Mouse (Mus musculus) CH12.LX (cell line): ENCODE measurements around the gene Rac1.

Source experiments
- CHD1 ChIP-seq: IDR thresholded peaks from 2 replicates; pipeline ENCODE4 v1.6.1; 2012; ENCODE audit warnings: low read depth, low read length, improper control_type of control experiment, inconsistent platforms
- CTCF ChIP-seq, 2 experiments: IDR thresholded peaks in 1 of 2; conservative IDR thresholded peaks in 1 of 2; 2 replicates each; pipeline ENCODE4 v1.5.1; 2011 to 2012; ENCODE audit warnings: low read depth in 2 of 2, low read length in 2 of 2, improper control_type of control experiment in 1 of 2, inconsistent platforms in 1 of 2, mild to moderate bottlenecking in 1 of 2, moderate library complexity in 1 of 2
- HCFC1 ChIP-seq: IDR thresholded peaks from 2 replicates; pipeline ENCODE4 v1.6.1; 2012; ENCODE audit warnings: low read depth, mild to moderate bottlenecking, inconsistent platforms, low read length, improper control_type of control experiment
- MAFK ChIP-seq: IDR thresholded peaks from 2 replicates; pipeline ENCODE4 v1.6.1; 2011; ENCODE audit warnings: low read length, improper control_type of control experiment; ENCODE audit not compliant: insufficient replicate concordance
- POLR2A ChIP-seq: IDR thresholded peaks from 2 replicates; pipeline ENCODE4 v1.6.1; 2011; ENCODE audit warnings: low read depth, mild to moderate bottlenecking, improper control_type of control experiment, low read length
- SIN3A ChIP-seq: IDR thresholded peaks from 2 replicates; pipeline ENCODE4 v1.6.1; 2012; ENCODE audit warnings: low read length, improper control_type of control experiment, inconsistent platforms
- ZKSCAN1 ChIP-seq: IDR thresholded peaks from 2 replicates; pipeline ENCODE4 v1.6.1; 2012; ENCODE audit warnings: low read depth, inconsistent platforms, low read length, improper control_type of control experiment, borderline replicate concordance

DNA sequence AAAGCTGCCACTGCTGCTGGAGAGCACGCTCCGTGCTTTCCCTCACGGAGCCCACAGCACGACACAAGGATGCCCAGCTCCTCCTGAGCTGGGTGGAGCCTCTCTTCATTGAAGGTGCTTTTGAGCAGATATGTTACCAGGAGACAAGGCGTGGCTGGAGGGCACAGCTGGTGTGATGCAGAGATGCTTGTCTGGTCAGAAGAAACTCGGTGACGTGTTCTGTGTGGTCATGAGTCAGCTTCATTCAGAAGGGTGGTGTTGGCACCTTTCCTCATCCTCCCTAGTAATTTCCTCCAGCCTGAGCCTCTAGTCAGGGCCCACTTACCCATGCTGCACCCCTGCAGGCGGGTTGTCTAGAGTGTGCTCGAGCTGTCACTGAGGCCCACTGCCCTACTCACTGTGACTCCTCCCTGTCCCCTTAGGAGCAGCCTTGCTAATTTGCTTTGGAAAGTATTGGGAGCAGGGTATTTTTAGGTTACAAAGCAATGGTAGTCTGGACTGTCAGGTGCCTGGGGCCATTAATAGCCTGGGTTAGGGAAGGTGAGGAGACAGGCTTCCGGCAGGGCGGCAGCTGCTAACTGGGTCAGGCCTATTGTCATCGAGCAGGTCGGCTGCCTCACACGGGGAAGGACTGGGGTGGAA lies 33.8 kb upstream of the Rac1 start:
- TF ChIP-seq MAFK: no peak
- TF ChIP-seq HCFC1: no peak
- TF ChIP-seq POLR2A: no peak
- TF ChIP-seq CHD1: no peak
- TF ChIP-seq CTCF (conservative IDR thresholded peaks at IDR 0.05 in 1 of 2, IDR thresholded peaks at IDR 0.05 in 1 of 2; ENCODE audit: low read depth in 2 of 2, low read length in 2 of 2): no peak
- TF ChIP-seq SIN3A: no peak
- no peak for TF ChIP-seq ZKSCAN1
